Mouse (Mus musculus): Measurements from ENCODE around the gene Kcnma1. TPM values are rescaled to one million over a fixed set of nuclear protein-coding genes. Genes with fewer than 3 reads are reported as not detected.

Kcnma1 gene
- polyA plus RNA-seq, 1 experiment from 2014 or later = 2.1 TPM

- H3K27ac ChIP-seq = no peak overlapping the region
- H3K4me1 ChIP-seq (replicated peaks; ENCODE audit: insufficient read depth, low read length) = no peaks in the 10 kb centered on the region
- no peaks in the 10 kb centered on the region for H3K9me3 ChIP-seq (replicated peaks; ENCODE audit: low read length)
- ATAC-seq (replicated peaks; ENCODE audit: low FRiP score, low read depth) (no peak), DNase-seq (ENCODE audit: low spot score) (no peak)
- no peak overlapping the region for H3K4me3 ChIP-seq (replicated peaks; ENCODE audit: low read depth, low read length)
- no peak overlapping the region for H3K9ac ChIP-seq (ENCODE audit: low read depth, low read length)
- no peak overlapping the region for H3K4me2 ChIP-seq (ENCODE audit: low read length)
- 74% methylated on average over 3 of the region's 3 CpGs for WGBS
- no peaks in the 10 kb centered on the region for H3K27me3 ChIP-seq (ENCODE audit: insufficient read depth, low read length)
- no peaks in the 10 kb centered on the region for H3K36me3 ChIP-seq (ENCODE audit: insufficient read depth, low read length)
- TF ChIP-seq CTCF (IDR thresholded peaks at IDR 0.05; ENCODE audit: low read depth) = no peak
These were observed 463.8 kb downstream of the Kcnma1 start for GRCm38 (mm10) chr14:23550467-23550866.

GRCm38 (mm10) chr14:23542131-23542530 is 472.2 kb downstream of the Kcnma1 start:
- H3K4me2 ChIP-seq (ENCODE audit: low read length) = no peak overlapping the region
- ATAC-seq (replicated peaks; ENCODE audit: low FRiP score, low read depth) = no peak
- H3K27ac ChIP-seq = no peak overlapping the region
- no peaks in the 10 kb centered on the region for H3K9me3 ChIP-seq (replicated peaks; ENCODE audit: low read length)
- WGBS = 64% methylated on average over 6 of the region's 6 CpGs
- H3K27me3 ChIP-seq (ENCODE audit: insufficient read depth, low read length) = no peaks in the 10 kb centered on the region
- DNase-seq (ENCODE audit: low spot score) = no peak
- TF ChIP-seq CTCF (IDR thresholded peaks at IDR 0.05; ENCODE audit: low read depth) = no peak
- H3K9ac ChIP-seq (ENCODE audit: low read depth, low read length) = no peak overlapping the region
- H3K36me3 ChIP-seq (ENCODE audit: insufficient read depth, low read length) = no peaks in the 10 kb centered on the region
- no peak overlapping the region for H3K4me3 ChIP-seq (replicated peaks; ENCODE audit: low read depth, low read length)
- H3K4me1 ChIP-seq (replicated peaks; ENCODE audit: insufficient read depth, low read length) = no peaks in the 10 kb centered on the region

- Histone ChIP-seq H3K36me3 (ENCODE audit: insufficient read depth, low read length) (no peaks in the 10 kb centered on the region), H3K27me3 (ENCODE audit: insufficient read depth, low read length) (no peaks in the 10 kb centered on the region), H3K4me3 (replicated peaks; ENCODE audit: low read depth, low read length) (no peak overlapping the region), H3K9me3 (replicated peaks; ENCODE audit: low read length) (no peaks in the 10 kb centered on the region), H3K4me2 (ENCODE audit: low read length) (no peak overlapping the region), H3K9ac (ENCODE audit: low read depth, low read length) (no peak overlapping the region), H3K27ac (no peak overlapping the region), H3K4me1 (replicated peaks; ENCODE audit: insufficient read depth, low read length) (no peaks in the 10 kb centered on the region)
- DNase-seq (ENCODE audit: low spot score) = no peak
- no peak for ATAC-seq (replicated peaks; ENCODE audit: low FRiP score, low read depth)
- TF ChIP-seq CTCF (IDR thresholded peaks at IDR 0.05; ENCODE audit: low read depth) = no peak
- 94% methylated on average over 3 of the region's 3 CpGs for WGBS
These were observed 474.7 kb downstream of the Kcnma1 start for GRCm38 (mm10) chr14:23539621-23540020.

- no peak overlapping the region for H3K4me3 ChIP-seq (replicated peaks; ENCODE audit: low read depth, low read length)
- no peak for TF ChIP-seq CTCF (IDR thresholded peaks at IDR 0.05; ENCODE audit: low read depth)
- no peaks in the 10 kb centered on the region for H3K4me1 ChIP-seq (replicated peaks; ENCODE audit: insufficient read depth, low read length)
- H3K36me3 ChIP-seq (ENCODE audit: insufficient read depth, low read length) = no peaks in the 10 kb centered on the region
- no peaks in the 10 kb centered on the region for H3K9me3 ChIP-seq (replicated peaks; ENCODE audit: low read length)
- no peak overlapping the region for H3K4me2 ChIP-seq (ENCODE audit: low read length)
- no peak for DNase-seq (ENCODE audit: low spot score)
- no peaks in the 10 kb centered on the region for H3K27me3 ChIP-seq (ENCODE audit: insufficient read depth, low read length)
- no peak overlapping the region for H3K27ac ChIP-seq
- WGBS = 81% methylated on average over 3 of the region's 3 CpGs
- ATAC-seq (replicated peaks; ENCODE audit: low FRiP score, low read depth) = no peak
- no peak overlapping the region for H3K9ac ChIP-seq (ENCODE audit: low read depth, low read length)
These were observed 480.9 kb downstream of the Kcnma1 start for GRCm38 (mm10) chr14:23533346-23533745.

GRCm38 (mm10) chr14:23531735-23532525 is 482.4 kb downstream of the Kcnma1 start:
- Histone ChIP-seq H3K4me3 (replicated peaks; ENCODE audit: low read depth, low read length) (no peak overlapping the region), H3K9me3 (replicated peaks; ENCODE audit: low read length) (no peaks in the 10 kb centered on the region), H3K4me1 (replicated peaks; ENCODE audit: insufficient read depth, low read length) (no peaks in the 10 kb centered on the region), H3K4me2 (ENCODE audit: low read length) (no peak overlapping the region), H3K27me3 (ENCODE audit: insufficient read depth, low read length) (no peaks in the 10 kb centered on the region), H3K27ac (no peak overlapping the region), H3K36me3 (ENCODE audit: insufficient read depth, low read length) (no peaks in the 10 kb centered on the region), H3K9ac (ENCODE audit: low read depth, low read length) (no peak overlapping the region)
- DNase-seq (ENCODE audit: low spot score) (peak; percentile 48), ATAC-seq (replicated peaks; ENCODE audit: low FRiP score, low read depth) (no peak)
- no peak for TF ChIP-seq CTCF (IDR thresholded peaks at IDR 0.05; ENCODE audit: low read depth)
- WGBS = 54% methylated on average over 8 of the region's 8 CpGs

GRCm38 (mm10) chr14:23529720-23530119 is 484.6 kb downstream of the Kcnma1 start:
- no peak overlapping the region for H3K4me3 ChIP-seq (replicated peaks; ENCODE audit: low read depth, low read length)
- no peak overlapping the region for H3K4me2 ChIP-seq (ENCODE audit: low read length)
- H3K9ac ChIP-seq (ENCODE audit: low read depth, low read length) = no peak overlapping the region
- no peaks in the 10 kb centered on the region for H3K27me3 ChIP-seq (ENCODE audit: insufficient read depth, low read length)
- TF ChIP-seq CTCF (IDR thresholded peaks at IDR 0.05; ENCODE audit: low read depth) = peak; percentile 99
- DNase-seq (ENCODE audit: low spot score) (peak; percentile 92), ATAC-seq (replicated peaks; ENCODE audit: low FRiP score, low read depth) (no peak)
- H3K4me1 ChIP-seq (replicated peaks; ENCODE audit: insufficient read depth, low read length) = no peaks in the 10 kb centered on the region
- 5% methylated on average over 4 of the region's 4 CpGs for WGBS
- no peaks in the 10 kb centered on the region for H3K36me3 ChIP-seq (ENCODE audit: insufficient read depth, low read length)
- 0 out of 2 replicates have a peak overlapping the region, but pooled peaks have one; percentile 19 for H3K27ac ChIP-seq
- no peaks in the 10 kb centered on the region for H3K9me3 ChIP-seq (replicated peaks; ENCODE audit: low read length)
